Mouse (Mus musculus) lung, embryonic 14.5 days (tissue): ENCODE data around the gene Wfdc5. TPM values are rescaled to one million over a fixed set of nuclear protein-coding genes. Genes with fewer than 3 reads are reported as not detected.

Source experiments
- ATAC-seq: fragments of 200-750 bp; cut with Nextera tagmentation; 2 replicates; pipeline ENCODE4 v1.8.0; 2017; ENCODE audit warnings: mild to moderate bottlenecking, moderate TSS enrichment, moderate library complexity; ENCODE audit not compliant: insufficient read depth
- DNase-seq: peaks from one replicate; pipeline ENCODE4 v3.0.0-alpha.2; 2015
- H3K27ac ChIP-seq: fragments of 300-500 bp; sonication (generic); 2 replicates; pipeline ENCODE4 v1.5.1; 2014; ENCODE audit warnings: low read depth, mild to moderate bottlenecking, moderate library complexity
- H3K27me3 ChIP-seq: fragments of 300-500 bp; sonication (generic); 2 replicates; pipeline ENCODE4 v1.6.1; 2014; ENCODE audit warnings: low read length, control low read depth; ENCODE audit not compliant: insufficient read depth
- H3K36me3 ChIP-seq: fragments of 300-500 bp; sonication (generic); 2 replicates; pipeline ENCODE4 v1.6.1; 2014; ENCODE audit warnings: control low read depth; ENCODE audit not compliant: insufficient read depth
- H3K4me1 ChIP-seq: fragments of 300-500 bp; sonication (generic); 2 replicates; pipeline ENCODE4 v1.6.1; 2014; ENCODE audit warnings: antibody characterized with exemption, control low read depth; ENCODE audit not compliant: insufficient read depth
- H3K4me2 ChIP-seq: fragments of 300-500 bp; sonication (generic); 2 replicates; pipeline ENCODE4 v1.6.1; 2014; ENCODE audit warnings: mild to moderate bottlenecking
- H3K4me3 ChIP-seq: fragments of 300-500 bp; sonication (generic); 2 replicates; pipeline ENCODE4 v1.5.1; 2014; ENCODE audit warnings: low read depth, low read length
- H3K9ac ChIP-seq: fragments of 300-500 bp; sonication (generic); 2 replicates; pipeline ENCODE4 v1.6.1; 2014
- H3K9me3 ChIP-seq: fragments of 300-500 bp; sonication (generic); 2 replicates; pipeline ENCODE4 v1.6.1; 2016; ENCODE audit warnings: low read depth, low read length, control low read depth
- CTCF ChIP-seq: IDR thresholded peaks from 2 replicates; pipeline ENCODE4 v1.5.1; 2016; ENCODE audit warnings: antibody characterized with exemption, low read depth
- WGBS: fragments of 180-500 bp; shearing (Covaris S2); extraction: QIAGEN DNeasy Blood & Tissue Kit; methylation state at CpG from one replicate; pipeline ENCODE4 v1.1.7; 2014; 5-methylcytosine and 5-hydroxymethylcytosine counted together
- polyA plus RNA-seq: library from polyadenylated mRNA; unstranded; fragments of >200 nt; fragmentation: Nextera tagmentation; extraction: Ambion mirVana; gene quantifications from 2 replicates; pipeline ENCODE4 v1.2.1, GENCODE M21; 2014

Gene Wfdc5
- polyA plus RNA-seq, 1 experiment from 2014 or later, result not detected

DNA sequence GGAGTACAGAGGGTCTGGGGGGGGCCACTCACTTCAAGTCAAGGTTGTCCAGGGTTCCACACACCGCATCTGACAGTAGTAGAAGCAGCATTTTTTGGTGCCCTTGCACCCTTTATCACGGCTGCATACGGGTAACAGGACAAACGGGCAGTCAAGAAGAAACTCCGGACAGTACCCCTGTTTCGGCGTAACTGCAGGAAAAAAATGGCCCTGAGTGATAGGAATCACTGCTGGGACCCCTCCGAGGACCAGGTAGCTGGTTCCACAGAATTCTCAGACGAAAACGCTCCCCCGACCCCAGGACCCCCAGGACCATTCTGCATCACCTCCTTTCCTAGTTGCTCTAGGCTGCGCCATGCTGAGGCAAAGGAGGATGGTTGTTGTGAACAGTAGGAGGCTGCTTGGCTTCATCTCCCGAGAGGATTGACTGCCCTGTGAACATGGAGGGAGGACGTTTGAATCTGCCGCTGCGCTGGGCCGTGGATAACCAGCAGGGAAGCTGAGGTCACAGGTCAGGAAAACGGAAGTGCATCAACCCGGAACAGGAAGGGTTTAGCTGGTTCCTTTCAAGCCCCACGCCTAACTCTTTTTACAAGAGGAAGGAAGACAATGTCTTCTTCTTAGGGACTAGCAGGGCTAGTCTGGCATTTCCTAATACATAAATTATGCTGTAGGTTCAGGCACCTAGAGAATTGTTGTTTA, 17.2 kb upstream of the Wfdc5 start, which contains the start of gene Wfdc15a:
Gene Wfdc15a, minus strand, starts transcription at position 505 of the 702 bp plus-strand sequence.
- Histone ChIP-seq H3K27ac (no peak within 1 kb of the TSS), H3K4me2 (no peak within 1 kb of the TSS), H3K36me3 (no peaks in the 10 kb centered on the region), H3K4me3 (no peak within 1 kb of the TSS), H3K9ac (no peak within 1 kb of the TSS), H3K9me3 (no peaks in the 10 kb centered on the region), H3K27me3 (no peaks in the 10 kb centered on the region), H3K4me1 (no peaks in the 10 kb centered on the region)
- WGBS, result 78% methylated on average over 20 of the region's 20 CpGs
- TF ChIP-seq CTCF, result no peak
- DNase-seq (no peak), ATAC-seq (no peak)

GRCm38 (mm10) chr2:164196700-164196990, 14.1 kb upstream of the Wfdc5 start:
- Histone ChIP-seq H3K36me3 (no peaks in the 10 kb centered on the region), H3K4me2 (no peak overlapping the region), H3K4me3 (no peak overlapping the region), H3K27me3 (no peaks in the 10 kb centered on the region), H3K4me1 (no peaks in the 10 kb centered on the region), H3K9ac (no peak overlapping the region), H3K9me3 (no peaks in the 10 kb centered on the region), H3K27ac (no peak overlapping the region)
- DNase-seq, result no peak
- TF ChIP-seq CTCF, result no peak
- no peak for ATAC-seq
- 81% methylated on average over 5 of the region's 5 CpGs for WGBS

- no peak for ATAC-seq
- H3K36me3 ChIP-seq, result no peaks in the 10 kb centered on the region
- H3K27ac ChIP-seq, result no peak overlapping the region
- H3K27me3 ChIP-seq, result no peaks in the 10 kb centered on the region
- no peak overlapping the region for H3K9ac ChIP-seq
- H3K9me3 ChIP-seq, result no peaks in the 10 kb centered on the region
- WGBS, result 74% methylated on average over 5 of the region's 5 CpGs
- TF ChIP-seq CTCF, result no peak
- H3K4me3 ChIP-seq, result no peak overlapping the region
- no peak overlapping the region for H3K4me2 ChIP-seq
- H3K4me1 ChIP-seq, result no peaks in the 10 kb centered on the region
- no peak for DNase-seq
Observed at GRCm38 (mm10) chr2:164195971-164196699, 13.6 kb upstream of the Wfdc5 start.

- no peak overlapping the region for H3K4me3 ChIP-seq
- no peaks in the 10 kb centered on the region for H3K4me1 ChIP-seq
- H3K36me3 ChIP-seq, result no peaks in the 10 kb centered on the region
- 80% methylated on average over 5 of the region's 5 CpGs for WGBS
- ATAC-seq, result no peak
- TF ChIP-seq CTCF, result no peak
- DNase-seq, result no peak
- H3K9ac ChIP-seq, result no peak overlapping the region
- H3K27ac ChIP-seq, result no peak overlapping the region
- no peaks in the 10 kb centered on the region for H3K27me3 ChIP-seq
- H3K9me3 ChIP-seq, result no peaks in the 10 kb centered on the region
- no peak overlapping the region for H3K4me2 ChIP-seq
Observed at GRCm38 (mm10) chr2:164194959-164195630, 12.6 kb upstream of the Wfdc5 start.

- no peak for DNase-seq
- Histone ChIP-seq H3K9me3 (no peaks in the 10 kb centered on the region), H3K9ac (no peak overlapping the region), H3K27ac (no peak overlapping the region), H3K36me3 (no peaks in the 10 kb centered on the region), H3K4me2 (no peak overlapping the region), H3K4me3 (no peak overlapping the region), H3K4me1 (no peaks in the 10 kb centered on the region), H3K27me3 (no peaks in the 10 kb centered on the region)
- ATAC-seq, result no peak
- no peak for TF ChIP-seq CTCF
Observed at GRCm38 (mm10) chr2:164192279-164192678, 9.7 kb upstream of the Wfdc5 start.

GRCm38 (mm10) chr2:164190576-164190975, 8.0 kb upstream of the Wfdc5 start, which contains the start of gene Wfdc12:
Gene Wfdc12 (minus strand): TSS chr2:164190608.
- DNase-seq, result peak; percentile 34
- no peak within 1 kb of the TSS for H3K27ac ChIP-seq
- H3K4me2 ChIP-seq, result no peak within 1 kb of the TSS
- H3K4me1 ChIP-seq, result no peaks in the 10 kb centered on the region
- H3K36me3 ChIP-seq, result no peaks in the 10 kb centered on the region
- no peak for ATAC-seq
- TF ChIP-seq CTCF, result no peak
- 69% methylated on average over 6 of the region's 6 CpGs for WGBS
- no peak within 1 kb of the TSS for H3K4me3 ChIP-seq
- no peaks in the 10 kb centered on the region for H3K9me3 ChIP-seq
- no peaks in the 10 kb centered on the region for H3K27me3 ChIP-seq
- no peak within 1 kb of the TSS for H3K9ac ChIP-seq

GRCm38 (mm10) chr2:164188722-164189121, 6.2 kb upstream of the Wfdc5 start:
- Histone ChIP-seq H3K27ac (no peak overlapping the region), H3K9ac (no peak overlapping the region), H3K36me3 (no peaks in the 10 kb centered on the region), H3K9me3 (no peaks in the 10 kb centered on the region), H3K27me3 (no peaks in the 10 kb centered on the region), H3K4me3 (no peak overlapping the region), H3K4me1 (no peaks in the 10 kb centered on the region), H3K4me2 (no peak overlapping the region)
- WGBS, result 29% methylated on average over 5 of the region's 5 CpGs
- DNase-seq (peak; percentile 19), ATAC-seq (no peak)
- TF ChIP-seq CTCF, result peak; percentile 72
